Mouse (Mus musculus) E14TG2a.4 (cell line): ENCODE results near the gene March7.

Experiments
- CTCF ChIP-seq: conservative IDR thresholded peaks from 2 replicates; pipeline ENCODE4 v1.5.1; 2014; ENCODE audit warnings: low read length
- NANOG ChIP-seq: IDR thresholded peaks from 2 replicates; pipeline ENCODE4 v1.6.1; 2014; ENCODE audit warnings: borderline replicate concordance, low read length, mixed read lengths
- POU5F1 ChIP-seq: IDR thresholded peaks from 2 replicates; pipeline ENCODE4 v1.6.1; 2014; ENCODE audit warnings: low read length, borderline replicate concordance

DNA sequence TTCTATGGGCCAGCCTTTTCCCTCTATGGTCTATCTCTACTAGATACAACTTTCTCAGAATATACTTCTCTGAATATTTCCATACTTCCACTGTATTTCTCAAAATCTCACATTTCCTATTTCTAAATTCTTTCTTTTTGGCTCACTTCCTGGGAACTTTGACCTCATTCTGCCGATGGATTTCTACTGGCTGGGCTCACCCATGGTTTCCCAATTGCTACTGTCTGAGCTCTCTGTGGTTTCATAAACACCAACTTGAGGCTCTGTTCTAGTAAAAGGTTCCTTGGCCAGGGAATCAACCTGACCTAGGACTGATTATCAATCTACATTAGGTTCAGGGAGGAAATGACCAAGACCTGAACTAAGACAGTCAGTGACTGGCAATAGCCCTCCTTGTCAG lies 79.8 kb downstream of the March7 start:
- no peak for TF ChIP-seq CTCF
- TF ChIP-seq POU5F1 = no peak
- no peak for TF ChIP-seq NANOG
